Mouse (Mus musculus): ENCODE results near the gene Fam171a1. TPM values are rescaled to one million over a fixed set of nuclear protein-coding genes. Genes with fewer than 3 reads are reported as not detected.
"Not testable (repeated sequence)": the region's sequence is repeated elsewhere in the genome, so short reads cannot be mapped to it uniquely, and the experiment has no call there.

Fam171a1 gene
- total RNA-seq, 2 experiments from 2014 or later: 15.1 to 17.3 TPM

DNA sequence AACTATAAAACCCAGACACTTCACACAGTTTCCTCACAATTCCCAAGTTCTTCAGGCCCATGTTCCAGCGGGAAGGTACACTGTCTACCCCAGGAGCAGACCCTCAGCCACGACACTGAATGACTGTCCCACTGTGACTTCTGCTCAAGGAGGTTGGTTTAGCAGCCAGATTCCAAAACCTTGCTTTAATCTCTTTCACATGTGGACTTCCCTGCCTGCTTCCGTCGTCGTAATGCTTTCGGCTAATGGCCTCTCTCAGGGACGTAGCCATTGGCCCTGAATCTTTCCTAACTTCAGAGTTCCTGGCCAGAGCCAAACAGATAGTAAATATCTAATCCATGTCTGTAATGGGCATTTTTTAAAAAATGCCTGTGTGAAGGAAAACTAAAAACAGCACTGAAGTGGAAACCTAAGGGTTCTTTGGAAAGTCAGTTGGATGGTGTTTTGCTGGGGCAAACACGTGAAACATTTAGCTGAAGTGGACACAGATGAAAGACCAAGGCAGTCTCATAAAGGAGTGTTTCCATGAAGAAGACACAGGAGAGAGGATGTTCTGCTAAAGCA lies 51.1 kb downstream of the Fam171a1 start:
- intact Hi-C loops (cut with DNase I): no loop called here
- no peak for DNase-seq (ENCODE audit: low spot score)

DNA sequence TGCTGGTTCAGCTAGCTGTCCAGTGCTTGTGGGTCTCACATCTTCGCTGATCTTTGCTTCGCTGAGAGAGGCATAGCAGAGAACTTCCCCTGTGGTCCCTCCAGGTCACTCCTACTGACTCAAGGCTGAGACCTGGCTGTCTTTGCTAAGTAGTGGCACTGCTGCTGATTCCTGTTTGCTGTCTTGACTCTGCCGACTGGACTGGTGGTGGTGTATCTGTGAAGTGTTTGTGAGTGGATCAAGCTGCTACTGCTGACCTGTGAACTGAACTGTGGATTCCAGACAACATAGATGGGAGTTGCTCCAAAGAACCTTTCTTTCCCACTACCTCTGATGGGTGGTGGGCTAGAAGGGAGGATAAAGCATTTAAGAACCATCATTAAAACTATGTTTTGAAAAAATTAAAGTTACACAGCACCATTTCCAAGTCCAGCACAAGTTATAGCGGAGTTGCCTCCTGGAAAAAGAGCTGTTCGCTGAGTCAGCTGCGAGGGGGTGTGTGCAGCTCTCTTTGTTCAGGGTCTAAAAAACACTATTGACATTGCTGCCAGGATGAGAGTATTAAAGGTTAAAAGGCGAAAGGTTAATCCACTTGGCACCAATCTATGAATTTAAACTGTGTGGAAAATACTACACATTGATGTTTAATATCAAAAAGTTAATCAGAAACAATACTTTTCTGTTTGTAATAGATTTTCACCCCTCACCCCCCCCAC lies 52.0 kb downstream of the Fam171a1 start:
- intact Hi-C loops (cut with DNase I): no loop called here
- no peak for DNase-seq (ENCODE audit: low spot score)

DNA sequence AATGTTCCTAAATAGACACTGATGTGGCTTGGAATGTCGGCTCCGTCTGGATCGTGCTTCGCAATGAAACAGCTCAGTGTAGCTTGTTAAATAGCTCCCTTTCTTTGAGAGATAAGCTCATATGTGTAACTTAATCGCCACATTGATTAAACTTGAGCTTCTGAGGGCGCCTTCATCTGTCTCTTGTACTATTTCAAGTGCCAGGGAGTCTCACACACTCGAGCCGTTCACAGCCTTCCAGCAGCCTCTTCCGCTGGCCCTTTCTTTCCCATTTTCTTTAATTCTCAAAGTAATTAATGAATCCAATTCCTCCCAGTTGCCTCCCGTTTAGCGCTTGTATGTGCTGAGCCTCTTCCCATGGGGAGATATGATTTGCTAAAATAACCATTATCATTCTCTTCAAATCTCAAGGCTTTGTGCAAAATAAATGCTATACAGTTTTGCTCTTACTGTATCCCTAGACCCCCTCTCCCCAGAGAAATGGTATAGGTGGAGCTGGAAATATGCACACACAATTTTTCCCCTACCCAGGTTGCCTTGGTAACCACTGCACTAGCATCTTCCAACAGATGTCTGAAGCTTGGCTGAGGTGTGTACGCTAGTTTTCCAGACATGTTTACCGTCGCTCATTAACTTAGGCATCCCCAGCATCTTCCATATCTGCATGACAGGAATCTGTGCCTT lies 54.8 kb downstream of the Fam171a1 start:
- DNase-seq (ENCODE audit: low spot score): no peak
- intact Hi-C loops (cut with DNase I): no loop called here

DNA sequence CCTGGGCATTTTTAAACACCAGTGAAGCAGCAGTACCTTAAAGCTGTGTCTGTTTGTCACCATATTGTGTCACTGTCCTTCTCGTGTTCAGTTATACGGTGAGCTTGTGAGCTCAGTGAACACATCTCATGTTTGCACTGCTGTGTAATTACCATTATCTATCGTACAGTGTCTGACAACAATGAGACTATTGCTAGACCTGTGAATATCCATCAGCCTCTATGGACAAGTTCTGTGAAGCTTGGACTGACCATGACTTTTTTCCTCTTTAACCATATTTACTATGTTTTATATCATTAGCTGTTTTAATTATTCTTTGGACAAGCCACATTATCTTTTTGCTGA lies 55.4 kb downstream of the Fam171a1 start:
- DNase-seq (ENCODE audit: low spot score): no peak
- intact Hi-C loops (cut with DNase I): no loop called here

DNA sequence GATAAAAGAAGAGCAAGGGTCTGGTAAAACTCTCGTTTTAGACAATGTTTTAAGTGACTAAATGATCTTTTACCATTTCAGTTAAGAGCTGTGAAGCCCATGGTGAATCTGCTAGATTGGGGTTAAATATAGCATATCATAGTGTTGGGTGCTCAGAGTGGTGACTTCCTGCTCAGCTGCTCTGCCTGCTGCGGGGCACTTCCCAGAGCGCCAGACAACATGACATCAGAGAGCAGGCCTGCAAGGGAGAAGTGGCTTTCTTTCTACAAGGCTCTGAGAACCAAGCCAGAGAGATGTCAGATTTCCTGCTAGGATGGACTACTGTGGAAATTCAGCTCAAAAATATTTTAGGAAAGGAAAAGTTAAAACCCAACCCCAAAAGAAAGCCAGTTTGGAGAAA lies 57.8 kb downstream of the Fam171a1 start:
- intact Hi-C loops (cut with DNase I): loop anchor here (1.0 kb wide), 1 partner anchor 53 kb away; no protein-coding TSS in a partner anchor
- no peak for DNase-seq (ENCODE audit: low spot score)

DNA sequence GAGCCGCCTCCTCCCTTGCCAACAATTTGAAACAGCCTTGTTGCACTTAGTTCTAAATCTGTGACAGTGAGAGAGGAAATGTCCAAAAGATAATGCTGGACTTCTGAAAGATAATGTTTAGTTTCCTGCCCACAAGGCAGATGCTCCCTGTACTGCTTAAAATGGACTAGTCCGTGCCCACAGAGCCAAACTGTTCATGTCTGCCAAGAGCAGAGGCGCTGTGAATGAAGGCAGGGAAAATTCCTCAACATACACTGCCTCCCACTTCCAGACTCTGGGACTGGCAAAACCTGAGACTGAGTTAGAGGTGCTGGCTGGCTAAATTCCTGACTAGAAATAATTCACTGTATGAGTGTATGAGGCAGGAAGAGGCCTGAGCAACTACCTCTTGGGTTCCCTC lies 58.6 kb downstream of the Fam171a1 start:
- intact Hi-C loops (cut with DNase I): loop anchor here (1.0 kb wide), 1 partner anchor 54 kb away; no protein-coding TSS in a partner anchor
- no peak for DNase-seq (ENCODE audit: low spot score)

DNA sequence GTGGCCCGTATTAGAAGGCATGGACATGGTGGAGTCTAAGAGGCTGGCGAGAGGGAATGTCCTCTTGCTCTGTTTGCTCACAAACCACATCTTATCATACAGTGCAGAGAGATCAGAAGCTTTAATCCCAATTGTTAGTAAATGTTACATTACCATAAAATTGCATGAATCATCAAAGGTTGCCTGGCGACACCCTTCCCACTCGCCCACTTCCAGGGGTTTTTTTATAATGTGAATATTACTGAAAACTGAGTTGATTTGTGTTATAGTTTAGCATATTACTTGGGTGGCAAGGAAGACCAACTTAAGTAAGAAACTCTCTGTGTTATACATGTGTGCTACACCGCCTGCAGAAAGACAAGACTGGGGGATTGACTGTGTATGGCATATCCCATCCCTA lies 60.9 kb downstream of the Fam171a1 start:
- DNase-seq (ENCODE audit: low spot score): no peak
- intact Hi-C loops (cut with DNase I): no loop called here

DNA sequence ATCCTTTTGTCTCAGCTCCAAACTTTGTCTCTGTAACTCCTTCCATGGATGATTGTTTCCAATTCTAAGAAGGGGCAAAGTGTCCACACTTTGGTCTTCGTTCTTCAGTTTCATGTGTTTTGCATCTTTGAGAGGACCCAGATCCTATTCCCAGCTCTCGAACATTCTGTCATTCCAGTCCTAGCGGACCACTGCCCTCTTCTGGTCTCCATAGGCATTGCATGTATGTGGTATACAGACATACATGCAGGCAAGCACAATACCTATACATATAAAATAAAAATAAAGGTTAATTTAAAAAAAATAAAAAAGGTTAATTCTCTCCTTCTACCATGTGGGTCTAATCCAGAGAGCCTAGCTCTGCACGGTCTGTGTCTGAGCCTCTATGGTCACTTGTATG lies 62.0 kb downstream of the Fam171a1 start:
- intact Hi-C loops (cut with DNase I); DNase-seq (ENCODE audit: low spot score): not testable (repeated sequence)

DNA sequence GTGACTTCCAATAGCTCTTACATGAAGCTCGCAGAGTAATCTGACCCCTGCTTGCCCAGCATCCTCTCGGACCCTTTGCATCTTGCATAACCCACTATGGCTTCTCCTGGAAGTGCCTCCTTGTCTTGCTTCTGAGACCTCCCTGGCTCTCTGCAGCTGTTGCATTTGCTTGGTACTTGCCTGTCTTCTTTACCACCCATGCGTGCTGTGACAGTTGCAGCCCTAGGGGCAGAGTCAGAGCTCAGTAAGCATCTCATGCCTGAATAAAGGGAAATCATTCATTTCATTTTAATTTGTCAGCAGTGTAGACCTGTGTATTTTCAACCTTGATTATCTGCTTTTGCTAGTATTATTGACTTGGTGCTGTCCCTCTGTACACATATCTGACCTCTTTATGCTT lies 62.7 kb downstream of the Fam171a1 start:
- no peak for DNase-seq (ENCODE audit: low spot score)
- intact Hi-C loops (cut with DNase I): no loop called here

DNA sequence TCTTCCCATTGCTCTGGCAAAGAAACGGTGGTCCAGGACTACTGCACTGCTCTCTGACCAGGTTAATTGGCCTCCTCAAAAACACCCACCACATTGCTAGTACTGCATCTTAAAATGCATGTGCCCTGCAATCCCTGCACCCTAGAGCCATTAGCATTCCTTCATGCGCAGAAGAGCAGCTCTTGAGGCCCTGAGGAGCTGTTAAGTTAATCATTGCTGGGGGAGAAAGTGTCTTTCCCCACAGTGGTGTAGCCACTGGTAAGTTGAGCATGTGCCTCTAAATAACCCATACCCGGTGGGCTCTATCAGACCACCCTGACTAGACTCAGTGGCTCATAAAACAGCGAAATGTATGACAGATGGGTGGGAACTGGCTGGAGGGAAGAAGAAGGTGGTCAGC lies 66.5 kb downstream of the Fam171a1 start:
- intact Hi-C loops (cut with DNase I): loop anchor here (5.0 kb wide), 1 partner anchor 47 kb away; no protein-coding TSS in a partner anchor
- DNase-seq (ENCODE audit: low spot score): no peak

DNA sequence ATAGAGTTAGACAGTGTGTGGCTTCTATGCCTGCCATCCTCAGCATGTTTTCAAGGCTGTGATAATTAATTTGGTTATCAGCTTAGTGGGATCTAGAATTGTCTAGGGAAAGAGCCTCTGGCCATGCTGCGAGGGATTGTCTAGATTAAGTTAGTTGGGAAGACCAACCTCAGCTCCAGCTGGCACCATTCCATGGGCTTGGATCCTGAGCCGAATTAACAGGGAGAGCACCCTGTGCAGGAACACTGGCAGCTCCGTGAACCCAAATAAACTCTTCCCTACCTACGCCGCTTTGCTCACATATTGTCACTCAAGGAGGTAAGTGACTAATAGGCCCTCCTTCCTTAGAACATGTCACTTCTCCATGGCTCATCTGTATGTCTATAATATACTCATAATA lies 69.6 kb downstream of the Fam171a1 start:
- DNase-seq (ENCODE audit: low spot score): no peak
- intact Hi-C loops (cut with DNase I): loop anchor here (5.0 kb wide), 1 partner anchor 44 kb away; no protein-coding TSS in a partner anchor

DNA sequence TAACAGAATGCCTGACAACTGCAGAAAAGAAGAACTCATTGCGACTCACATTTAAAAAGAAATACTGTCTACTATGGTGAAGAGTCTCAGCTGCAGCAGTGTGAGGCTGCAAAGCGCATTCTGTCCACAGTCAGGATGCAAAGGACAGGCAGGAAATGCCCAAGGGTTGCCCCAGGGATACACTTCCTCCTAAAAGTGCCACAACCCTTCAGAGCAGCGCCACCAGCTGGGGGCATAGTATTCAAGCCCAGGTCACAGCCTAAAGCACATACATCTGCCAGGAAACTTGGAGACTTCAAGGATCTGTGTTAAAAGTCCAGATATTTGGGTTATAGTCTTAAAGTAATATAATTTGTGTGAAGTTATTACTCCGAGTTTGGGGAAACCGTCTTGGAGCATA lies 71.3 kb downstream of the Fam171a1 start:
- intact Hi-C loops (cut with DNase I): loop anchor here (5.0 kb wide), 2 partner anchors 38 to 68 kb away; no protein-coding TSS in a partner anchor
- no peak for DNase-seq (ENCODE audit: low spot score)

DNA sequence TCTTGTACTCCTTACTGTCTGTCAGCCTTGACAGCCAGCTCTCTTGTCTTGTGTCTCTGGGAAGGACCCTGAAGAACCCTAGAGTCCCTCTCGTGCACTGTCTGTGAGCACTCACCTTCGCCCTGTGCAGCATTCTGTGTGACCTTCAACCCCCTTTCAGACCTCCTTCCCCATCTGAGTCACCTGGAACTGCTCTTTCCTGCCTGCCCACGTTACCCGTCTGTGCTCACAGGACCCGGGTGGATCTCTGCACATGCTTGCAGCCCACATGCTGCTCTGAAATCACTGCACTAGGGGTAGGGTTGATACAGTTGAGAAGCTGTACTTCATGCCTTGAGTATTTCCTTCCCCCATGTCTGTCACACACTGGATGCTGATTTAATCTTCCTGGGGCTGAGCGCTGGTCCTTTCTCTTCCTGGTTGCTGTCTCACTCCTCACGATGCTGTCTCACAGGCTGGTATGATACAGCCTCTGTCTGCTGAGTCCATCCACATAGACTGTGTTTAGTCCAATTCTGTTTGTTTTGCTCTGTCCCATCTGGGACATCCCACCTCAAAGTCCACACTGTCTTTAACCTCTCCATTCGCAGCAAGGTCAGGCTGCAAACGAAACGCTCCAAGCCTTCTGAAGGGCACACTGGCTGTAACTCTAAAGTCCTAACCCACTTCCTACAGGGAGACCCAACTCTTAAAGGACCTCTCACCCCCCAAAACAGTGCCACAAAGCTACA lies 74.9 kb downstream of the Fam171a1 start:
- DNase-seq (ENCODE audit: low spot score): no peak
- intact Hi-C loops (cut with DNase I): loop anchor here (5.0 kb wide), 2 partner anchors 42 to 72 kb away; no protein-coding TSS in a partner anchor

DNA sequence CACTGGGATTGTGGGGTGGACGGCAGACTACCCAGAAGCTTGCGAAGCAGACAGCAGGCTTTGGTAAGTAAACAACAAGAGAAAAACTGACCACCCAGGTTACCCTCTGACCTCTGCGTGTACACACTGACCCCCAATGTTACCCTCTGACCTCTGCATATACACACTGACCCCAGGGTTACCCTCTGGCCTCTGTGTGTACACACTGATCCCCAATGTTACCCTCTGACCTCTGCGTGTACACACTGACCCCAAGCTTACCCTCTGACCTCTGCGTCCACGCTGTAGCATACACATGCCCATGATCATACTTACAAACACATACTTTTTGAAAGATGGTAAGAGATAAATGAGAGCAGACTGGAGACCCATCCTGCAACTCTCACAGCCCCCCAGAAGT lies 77.1 kb downstream of the Fam171a1 start:
- intact Hi-C loops (cut with DNase I): no loop called here
- no peak for DNase-seq (ENCODE audit: low spot score)

DNA sequence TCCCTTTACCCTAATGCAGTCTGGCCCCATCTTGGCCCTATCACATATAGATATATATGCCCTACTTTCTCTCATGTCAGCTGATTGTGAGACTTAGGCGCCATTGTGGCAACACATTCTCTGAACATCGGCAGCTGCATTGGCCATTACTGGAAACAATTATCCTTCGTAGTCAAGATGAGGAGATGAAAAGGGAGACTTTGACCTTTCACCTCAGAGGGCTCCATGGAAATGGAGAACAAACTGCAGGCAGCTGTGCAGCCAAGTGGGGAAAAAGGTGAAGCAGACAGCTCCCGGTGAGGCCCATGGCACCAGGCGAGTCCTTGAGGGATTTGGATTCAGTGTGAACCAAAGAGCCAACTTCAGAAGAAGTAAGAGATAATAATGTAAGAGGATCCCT lies 81.5 kb downstream of the Fam171a1 start:
- intact Hi-C loops (cut with DNase I): no loop called here
- no peak for DNase-seq (ENCODE audit: low spot score)

DNA sequence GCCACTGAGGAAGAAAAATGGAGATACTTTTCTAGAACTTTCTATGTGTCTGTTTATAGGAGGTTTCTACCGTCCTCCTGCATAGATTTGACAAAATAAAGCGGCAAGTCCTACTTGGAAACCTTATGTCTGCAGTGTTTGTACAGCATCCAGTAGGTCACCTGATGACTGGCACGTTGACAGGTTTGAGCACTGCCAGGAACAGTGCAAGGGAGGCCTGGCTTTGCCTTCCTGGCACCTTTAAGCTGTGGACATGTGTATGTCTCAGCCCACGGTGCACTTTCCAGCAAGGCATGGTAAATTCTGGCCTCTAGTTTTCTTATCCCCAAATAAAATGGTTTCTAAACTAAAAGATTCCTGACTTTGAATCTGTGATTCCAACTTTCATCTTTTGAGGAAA lies 86.4 kb downstream of the Fam171a1 start:
- intact Hi-C loops (cut with DNase I): no loop called here
- DNase-seq (ENCODE audit: low spot score): no peak

DNA sequence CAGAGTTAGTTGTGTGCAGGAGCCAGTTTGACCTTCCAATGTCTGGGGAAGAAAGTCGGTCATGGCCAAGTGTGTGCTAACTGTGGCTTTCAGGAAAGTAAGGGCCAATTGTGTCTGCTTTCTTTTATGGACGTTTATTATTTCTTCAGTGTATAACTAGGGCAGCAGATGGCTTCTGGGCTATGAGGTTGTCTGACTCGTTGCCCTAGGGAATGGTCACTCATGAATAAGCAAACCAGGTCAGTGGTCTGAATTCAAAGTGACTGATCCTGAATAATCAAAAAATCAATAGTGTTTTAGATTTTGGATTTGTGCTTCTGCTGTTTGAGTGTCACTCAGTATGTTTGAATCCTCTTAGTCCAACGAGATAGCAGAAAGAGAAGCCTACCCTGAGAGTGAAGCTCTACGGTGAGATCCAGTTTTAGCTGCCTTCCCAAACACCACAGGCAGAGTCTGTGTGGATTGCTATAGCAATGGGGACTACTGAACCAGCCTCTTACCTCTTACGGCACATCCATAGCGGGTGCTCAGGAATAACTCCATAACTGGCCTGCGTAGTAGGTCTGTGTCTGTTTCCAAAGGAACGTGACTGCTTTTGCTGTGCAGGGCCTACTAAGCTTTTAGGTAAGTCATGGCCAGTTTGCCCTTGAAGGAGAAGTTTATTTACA lies 93.1 kb downstream of the Fam171a1 start:
- intact Hi-C loops (cut with DNase I): no loop called here
- no peak for DNase-seq (ENCODE audit: low spot score)

DNA sequence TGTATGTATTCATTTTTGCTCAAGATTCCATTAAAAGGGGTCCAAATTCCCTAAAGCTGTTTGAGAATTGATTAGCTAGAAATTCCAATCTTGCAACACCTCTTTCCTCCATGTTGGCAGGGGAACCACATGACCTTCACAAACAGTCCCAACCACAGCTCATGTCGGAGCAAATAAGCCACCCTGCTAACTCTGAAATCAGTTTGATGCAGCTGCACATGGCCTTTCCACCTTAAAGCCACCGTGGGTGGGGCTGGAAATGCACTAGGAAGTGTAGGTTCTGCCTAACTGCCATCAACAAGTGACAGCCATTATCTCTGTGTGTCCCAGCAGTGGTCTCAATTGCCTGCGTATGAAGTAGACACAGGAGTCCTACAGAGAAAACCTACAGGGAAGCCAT lies 101.5 kb downstream of the Fam171a1 start:
- intact Hi-C loops (cut with DNase I): no loop called here
- no peak for DNase-seq (ENCODE audit: low spot score)

DNA sequence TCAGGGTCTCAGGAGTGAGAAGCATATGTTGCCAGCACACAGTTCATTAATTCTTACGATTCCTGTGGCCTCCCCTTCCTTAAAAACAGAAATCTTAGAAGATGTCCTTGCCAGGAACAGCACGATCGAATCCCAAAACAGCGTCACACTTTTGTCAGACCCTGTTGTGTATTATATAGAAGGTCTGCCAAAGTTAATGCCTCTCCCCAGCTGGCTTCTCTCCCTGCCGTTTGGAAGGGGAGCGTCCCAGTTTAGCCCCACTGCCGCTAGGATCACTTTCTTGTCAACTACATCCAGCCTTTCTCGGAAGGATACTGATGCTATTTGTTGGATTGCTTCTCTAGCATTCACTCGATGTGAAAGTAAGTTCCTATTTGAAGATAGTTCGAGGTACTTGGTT lies 102.6 kb downstream of the Fam171a1 start:
- no peak for DNase-seq (ENCODE audit: low spot score)
- intact Hi-C loops (cut with DNase I): no loop called here

DNA sequence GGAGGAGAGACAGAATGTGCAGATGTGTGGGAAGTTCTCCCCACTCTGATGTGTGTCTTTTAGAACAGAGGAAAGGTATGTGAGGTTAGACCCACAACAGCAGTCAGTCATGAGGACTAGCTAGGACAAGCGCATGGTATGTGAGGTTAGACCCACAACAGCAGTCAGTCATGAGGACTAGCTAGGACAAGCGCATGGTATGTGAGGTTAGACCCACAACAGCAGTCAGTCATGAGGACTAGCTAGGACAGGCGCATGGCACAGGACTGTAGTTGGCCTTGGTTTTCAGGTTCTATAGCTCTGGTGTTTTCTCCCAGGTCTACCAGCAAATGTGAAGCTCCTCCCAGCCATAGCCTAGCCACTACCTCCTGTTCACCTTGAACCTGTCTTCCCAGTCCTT lies 103.6 kb downstream of the Fam171a1 start:
- intact Hi-C loops (cut with DNase I); DNase-seq (ENCODE audit: low spot score): not testable (repeated sequence)

All from heart, postnatal 25 days (tissue).